Mouse (Mus musculus) embryonic facial prominence, embryonic 14.5 days (tissue): ENCODE data around the gene Erg28. TPM values are rescaled to one million over a fixed set of nuclear protein-coding genes. Genes with fewer than 3 reads are reported as not detected.

Experiments used
- ATAC-seq: fragments of 200-750 bp; cut with Nextera tagmentation; 2 replicates; pipeline ENCODE4 v1.8.0; 2017; ENCODE audit warnings: low read depth, moderate number of reproducible peaks, moderate TSS enrichment
- DNase-seq: peaks from one replicate; pipeline ENCODE4 v3.0.0-alpha.2; 2015; ENCODE audit warnings: low spot score
- H3K27ac ChIP-seq: fragments of 300-500 bp; sonication (generic); replicated peaks from 2 replicates; pipeline ENCODE4 v1.5.1; 2014; ENCODE audit warnings: low read depth, mild to moderate bottlenecking, low read length, moderate library complexity
- H3K27me3 ChIP-seq: fragments of 300-500 bp; sonication (generic); replicated peaks from 2 replicates; pipeline ENCODE4 v1.6.1; 2014; ENCODE audit warnings: low read length; ENCODE audit not compliant: control insufficient read depth, insufficient read depth
- H3K36me3 ChIP-seq: fragments of 300-500 bp; sonication (generic); 2 replicates; pipeline ENCODE4 v1.6.1; 2014; ENCODE audit warnings: low read length, mixed read lengths; ENCODE audit not compliant: control insufficient read depth, insufficient read depth
- H3K4me1 ChIP-seq: fragments of 300-500 bp; sonication (generic); 2 replicates; pipeline ENCODE4 v1.6.1; 2014; ENCODE audit warnings: antibody characterized with exemption, low read length; ENCODE audit not compliant: control insufficient read depth, insufficient read depth
- H3K4me2 ChIP-seq: fragments of 300-500 bp; sonication (generic); 2 replicates; pipeline ENCODE4 v1.6.1; 2014; ENCODE audit warnings: low read depth, mild to moderate bottlenecking, low read length, moderate library complexity, mixed read lengths
- H3K4me3 ChIP-seq: fragments of 300-500 bp; sonication (generic); 2 replicates; pipeline ENCODE4 v1.5.1; 2014; ENCODE audit warnings: low read depth, mild to moderate bottlenecking, low read length
- H3K9ac ChIP-seq: fragments of 300-500 bp; sonication (generic); 2 replicates; pipeline ENCODE4 v1.6.1; 2014; ENCODE audit warnings: low read depth, mild to moderate bottlenecking, low read length, moderate library complexity, mixed read lengths
- H3K9me3 ChIP-seq: fragments of 300-500 bp; sonication (generic); 2 replicates; pipeline ENCODE4 v1.6.1; 2016; ENCODE audit warnings: low read length; ENCODE audit not compliant: control insufficient read depth
- WGBS: fragments of 180-500 bp; shearing (Covaris S2); extraction: QIAGEN DNeasy Blood & Tissue Kit; methylation state at CpG from one replicate; pipeline ENCODE4 v1.1.7; 2014; 5-methylcytosine and 5-hydroxymethylcytosine counted together
- polyA plus RNA-seq: library from polyadenylated mRNA; unstranded; fragments of >200 nt; fragmentation: Nextera tagmentation; extraction: Ambion mirVana; gene quantifications from 2 replicates; pipeline ENCODE4 v1.2.1, GENCODE M21; 2014

Erg28 gene
- polyA plus RNA-seq, 1 experiment from 2014 or later: 97.5 TPM

- Histone ChIP-seq H3K27me3 (no peaks in the 10 kb centered on the region), H3K4me3 (no peak overlapping the region), H3K36me3 (no peaks in the 10 kb centered on the region), H3K4me2 (no peak overlapping the region), H3K9me3 (no peaks in the 10 kb centered on the region), H3K4me1 (no peaks in the 10 kb centered on the region), H3K27ac (no peak overlapping the region), H3K9ac (no peak overlapping the region)
- no peak for DNase-seq
- no peak for ATAC-seq
- 66% methylated on average over 3 of the region's 3 CpGs for WGBS
Observed at GRCm38 (mm10) chr12:85778962-85779361, 45.4 kb downstream of the Erg28 start.

DNA sequence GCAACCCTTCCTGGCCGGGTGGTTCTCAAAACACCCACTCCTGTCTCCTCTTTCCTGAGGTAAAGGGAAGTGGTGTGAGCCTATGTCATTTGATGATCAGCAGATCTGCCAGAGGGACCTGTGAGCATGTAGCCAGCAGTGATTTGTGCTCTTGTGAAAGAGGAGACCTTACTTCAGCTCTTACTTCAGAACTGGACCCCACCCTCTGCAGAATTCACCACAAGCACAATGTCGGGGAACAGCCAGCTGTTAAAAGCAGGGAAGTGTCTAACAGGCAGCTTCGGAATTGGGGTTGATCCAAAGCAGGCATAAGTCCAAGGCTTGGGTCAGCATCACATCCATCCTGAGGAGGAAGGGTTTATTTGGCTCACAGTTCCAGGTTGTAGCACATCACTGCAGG lies 53.0 kb downstream of the Erg28 start:
- Histone ChIP-seq H3K36me3 (no peaks in the 10 kb centered on the region), H3K9me3 (no peaks in the 10 kb centered on the region), H3K27me3 (no peaks in the 10 kb centered on the region), H3K4me2 (no peak overlapping the region), H3K9ac (no peak overlapping the region), H3K4me3 (no peak overlapping the region), H3K4me1 (no peaks in the 10 kb centered on the region), H3K27ac (no peak overlapping the region)
- ATAC-seq (no peak), DNase-seq (peak; percentile 35)
- WGBS: 50% methylated on average over 3 of the region's 3 CpGs

GRCm38 (mm10) chr12:85767750-85768149 lies 56.6 kb downstream of the Erg28 start:
- no peak overlapping the region for H3K4me2 ChIP-seq
- DNase-seq (peak; percentile 12), ATAC-seq (no peak)
- no peaks in the 10 kb centered on the region for H3K27me3 ChIP-seq
- no peaks in the 10 kb centered on the region for H3K9me3 ChIP-seq
- no peak overlapping the region for H3K9ac ChIP-seq
- no peak overlapping the region for H3K27ac ChIP-seq
- no peaks in the 10 kb centered on the region for H3K36me3 ChIP-seq
- H3K4me1 ChIP-seq: no peaks in the 10 kb centered on the region
- H3K4me3 ChIP-seq: no peak overlapping the region
- WGBS: 45% methylated on average over 4 of the region's 4 CpGs

GRCm38 (mm10) chr12:85766287-85766686 lies 58.1 kb downstream of the Erg28 start:
- Histone ChIP-seq H3K27ac (no peak overlapping the region), H3K4me2 (no peak overlapping the region), H3K4me1 (no peaks in the 10 kb centered on the region), H3K27me3 (no peaks in the 10 kb centered on the region), H3K9me3 (no peaks in the 10 kb centered on the region), H3K36me3 (no peaks in the 10 kb centered on the region), H3K9ac (no peak overlapping the region), H3K4me3 (no peak overlapping the region)
- ATAC-seq: no peak
- 57% methylated on average over 3 of the region's 3 CpGs for WGBS
- no peak for DNase-seq

Other genes starting within 250 kb of the Erg28 start
- 1.7 and 2.4 TPM in 2 replicates for gene Jdp2, start 225.5 kb downstream of the Erg28 start, polyA plus RNA-seq
- gene Batf, start 137.9 kb downstream of the Erg28 start, polyA plus RNA-seq: 7.3 and 8.3 TPM in 2 replicates
- 2.7 and 2.8 TPM in 2 replicates for gene Flvcr2, start 78.0 kb downstream of the Erg28 start, polyA plus RNA-seq
- 12.4 and 14.8 TPM in 2 replicates for gene Ttll5, start 109 bp upstream of the Erg28 start, polyA plus RNA-seq